Mouse (Mus musculus): Measurements from ENCODE around the gene Lztr1. TPM values are rescaled to one million over a fixed set of nuclear protein-coding genes. Genes with fewer than 3 reads are reported as not detected.
"Not testable (repeated sequence)": the region's sequence is repeated elsewhere in the genome, so short reads cannot be mapped to it uniquely, and the experiment has no call there.

Lztr1 gene
- total RNA-seq, 2 experiments from 2014 or later: 58.7 to 64.6 TPM

DNA sequence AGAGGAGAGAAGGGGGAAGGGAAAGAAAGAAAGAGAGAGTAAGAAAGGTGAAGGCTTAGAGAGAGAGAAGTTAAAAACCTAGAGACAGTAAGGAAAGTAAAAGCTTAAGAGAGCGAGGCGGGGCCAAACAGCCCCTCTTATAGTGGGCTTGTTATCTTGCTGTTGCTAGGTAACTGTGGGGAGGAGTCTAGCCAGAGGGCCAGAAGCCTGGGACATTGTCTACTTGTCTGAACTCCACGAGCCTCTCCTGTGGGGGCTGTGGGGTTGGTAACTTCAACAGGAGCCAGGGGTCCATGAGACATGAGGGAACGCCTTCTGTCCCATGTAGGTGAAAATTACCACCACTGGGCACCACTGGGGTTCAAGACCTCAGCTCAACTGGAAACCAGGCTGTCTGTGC lies 46.2 kb downstream of the Lztr1 start:
- not testable (repeated sequence) for DNase-seq (ENCODE audit: low spot score in 2 of 2)

DNA sequence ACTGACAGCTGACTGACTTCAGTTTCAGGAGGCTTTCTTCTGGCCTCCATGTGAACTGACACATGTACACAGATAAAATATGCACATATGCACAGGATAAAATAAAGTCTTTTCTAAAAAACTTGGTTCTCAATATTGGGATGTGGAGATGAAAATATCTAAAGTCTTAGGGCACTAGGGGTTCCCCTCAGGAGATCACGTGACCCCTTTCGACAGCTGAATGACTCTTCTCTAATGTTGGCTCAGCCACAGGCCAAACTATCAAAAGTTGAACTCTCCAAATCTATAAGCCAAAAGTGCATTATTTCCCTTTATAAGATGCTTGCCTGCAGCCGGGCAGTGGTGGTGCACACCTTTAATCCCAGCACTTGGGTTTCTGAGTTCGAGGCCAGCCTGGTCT lies 47.7 kb downstream of the Lztr1 start:
- DNase-seq (ENCODE audit: low spot score in 2 of 2): no peak

DNA sequence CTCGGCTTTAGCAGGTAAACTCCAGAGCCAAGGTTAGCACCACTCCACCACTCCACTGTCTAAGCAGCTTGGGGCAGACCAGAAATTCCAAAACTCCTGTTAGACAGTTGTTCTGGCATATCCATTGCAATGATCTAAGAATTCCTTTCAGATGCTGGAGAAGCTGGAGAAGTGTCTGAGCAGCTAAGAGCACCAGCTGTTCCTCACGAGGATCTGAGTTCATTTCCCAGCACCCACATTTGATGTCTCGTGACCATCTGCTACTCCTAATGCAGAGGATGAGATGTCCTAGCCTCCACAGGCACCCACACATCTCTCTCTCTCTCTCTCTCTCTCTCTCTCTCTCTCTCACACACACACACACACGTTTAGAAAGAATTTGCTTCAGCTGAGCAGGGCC lies 48.4 kb downstream of the Lztr1 start:
- DNase-seq (ENCODE audit: low spot score in 2 of 2): no peak

DNA sequence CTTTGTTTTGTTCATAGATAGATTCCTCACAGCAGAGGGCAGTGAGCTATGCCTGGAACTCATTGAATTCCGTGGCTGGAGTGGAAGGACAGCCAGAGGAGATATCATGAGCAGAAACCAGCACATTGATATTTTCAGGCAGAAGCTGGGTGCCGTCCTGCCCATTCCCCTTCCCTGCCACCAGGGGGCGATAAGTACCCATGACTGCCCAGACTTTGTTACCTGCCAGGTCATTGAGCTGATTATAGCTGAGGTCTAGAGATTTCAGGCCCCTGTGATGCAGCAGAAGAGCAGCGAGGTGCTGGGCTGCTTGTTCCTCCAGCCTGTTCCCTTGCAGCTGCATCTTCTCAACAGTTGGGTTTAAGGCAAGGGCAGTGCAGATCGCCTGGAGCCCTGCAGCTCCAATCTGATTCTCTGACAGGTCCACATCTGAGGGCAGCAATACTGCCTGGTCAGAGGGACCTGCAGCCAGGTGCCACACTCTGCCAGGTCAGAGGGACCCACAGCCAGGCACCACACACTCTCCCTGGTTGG lies 49.5 kb downstream of the Lztr1 start:
- DNase-seq (ENCODE audit: low spot score in 2 of 2): peak; percentile 74 to 76

DNA sequence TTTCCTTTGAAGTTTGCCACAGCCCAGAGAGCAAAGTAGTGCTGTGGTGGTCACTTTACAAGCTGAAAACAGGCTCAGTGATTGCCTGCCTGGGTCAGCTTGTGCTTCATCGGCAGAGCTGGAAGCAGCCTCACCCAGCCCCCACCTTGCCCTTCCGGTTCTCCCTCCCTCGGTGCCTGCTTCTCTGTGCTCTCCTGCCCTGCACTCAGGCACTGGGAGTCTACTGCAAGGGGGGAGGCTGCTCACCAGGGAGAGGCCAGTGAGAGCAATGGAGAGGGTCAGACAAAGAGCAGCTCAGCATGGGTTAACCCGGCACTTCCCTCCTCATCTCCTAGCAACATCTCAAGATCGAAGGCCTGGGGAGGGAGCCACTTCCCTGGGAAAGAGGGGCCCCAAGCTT lies 50.3 kb downstream of the Lztr1 start:
- DNase-seq (ENCODE audit: low spot score in 2 of 2): no peak

DNA sequence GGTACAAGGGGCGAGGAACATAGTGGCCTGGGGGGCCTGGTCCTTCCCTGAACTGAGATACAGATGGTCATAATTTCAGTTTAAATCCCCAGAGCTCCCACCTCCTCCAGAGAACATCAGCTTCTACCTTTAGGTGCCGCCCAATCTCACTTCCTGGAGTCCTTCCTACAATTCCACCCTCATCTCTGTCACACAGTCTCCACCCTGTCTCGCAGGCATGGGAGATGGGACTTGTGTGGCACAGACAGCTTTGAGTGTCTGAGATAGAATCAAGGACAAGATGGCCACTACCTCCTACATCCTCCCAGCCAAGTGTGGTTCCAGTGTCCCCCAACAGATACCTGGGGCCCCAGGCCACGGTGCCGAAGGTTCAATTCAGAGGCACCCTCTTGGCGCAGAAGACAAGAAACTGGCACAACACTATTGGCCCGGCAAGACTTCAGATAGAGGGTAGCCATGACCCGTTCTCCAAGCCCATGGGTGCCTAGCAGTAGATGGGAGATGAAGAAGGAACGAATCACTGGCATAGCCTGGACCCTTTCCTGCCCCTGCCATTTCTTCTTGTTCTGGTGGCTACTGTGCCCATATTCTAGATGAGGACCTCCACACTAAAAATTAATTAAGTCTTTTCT lies 51.0 kb downstream of the Lztr1 start:
- no peak for DNase-seq (ENCODE audit: low spot score in 2 of 2)

DNA sequence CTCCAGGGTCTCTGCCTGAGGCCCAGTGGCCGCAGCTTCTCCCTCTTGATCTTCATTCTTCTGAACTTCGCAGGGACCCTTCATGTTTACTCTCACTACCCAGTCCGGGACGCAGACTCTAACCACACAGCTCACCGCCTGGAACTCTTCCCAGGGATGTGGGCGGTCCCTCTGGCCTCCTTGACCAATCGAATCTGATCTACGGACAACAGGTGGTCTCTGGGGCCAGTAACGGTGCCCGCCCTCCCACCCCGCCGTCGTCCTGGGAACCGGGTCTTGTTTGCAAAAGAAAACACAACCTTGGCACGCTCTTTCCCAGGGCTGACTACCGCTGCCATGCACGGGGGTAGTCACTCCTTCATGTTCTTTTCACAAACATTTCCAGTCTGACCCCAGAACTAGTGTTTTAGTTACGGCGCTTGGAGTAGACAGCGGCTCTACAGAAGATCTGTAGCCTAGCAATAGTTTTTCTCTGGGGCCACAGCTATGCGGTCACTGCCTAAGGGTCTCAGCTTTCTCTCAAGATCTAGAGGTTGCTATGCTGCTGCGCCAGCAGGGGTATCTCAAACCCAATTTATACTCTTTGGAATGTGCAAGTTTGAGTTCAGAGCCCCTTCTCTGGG lies 52.8 kb downstream of the Lztr1 start, which contains the start of gene Lrrc74b:
TSS of gene Lrrc74b (minus strand) at position 120 of the 623 bp plus-strand sequence.
- peak in 1 of 2 experiments; percentile 23 for DNase-seq (ENCODE audit: low spot score in 2 of 2)

DNA sequence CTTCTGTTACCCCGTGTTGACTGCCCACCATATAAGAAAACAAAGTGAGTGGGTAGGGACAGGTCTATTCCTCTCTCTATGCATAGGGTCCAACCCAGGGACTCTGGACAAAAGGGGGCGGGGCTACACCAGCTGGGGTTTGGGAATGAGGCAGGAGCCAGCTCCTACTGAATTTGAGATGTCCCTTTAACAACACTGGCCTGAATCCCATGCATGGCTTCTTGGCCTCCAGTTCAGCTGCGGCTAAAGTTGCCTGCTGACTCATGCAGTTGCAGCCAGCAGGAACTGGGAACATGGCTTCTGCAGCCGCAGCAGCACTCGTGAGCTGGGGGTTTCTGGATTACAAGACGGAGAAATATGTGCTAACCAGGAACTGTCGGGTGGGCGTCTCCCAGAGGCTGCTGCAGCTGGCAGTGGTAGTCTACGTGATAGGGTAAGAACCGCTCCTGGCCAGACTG lies 53.3 kb downstream of the Lztr1 start, which contains the start of gene P2rx6:
TSS of gene P2rx6 (plus strand) at position 135 of the 458 bp plus-strand sequence.
- peak in 1 of 2 experiments; percentile 19 for DNase-seq (ENCODE audit: low spot score in 2 of 2)

DNA sequence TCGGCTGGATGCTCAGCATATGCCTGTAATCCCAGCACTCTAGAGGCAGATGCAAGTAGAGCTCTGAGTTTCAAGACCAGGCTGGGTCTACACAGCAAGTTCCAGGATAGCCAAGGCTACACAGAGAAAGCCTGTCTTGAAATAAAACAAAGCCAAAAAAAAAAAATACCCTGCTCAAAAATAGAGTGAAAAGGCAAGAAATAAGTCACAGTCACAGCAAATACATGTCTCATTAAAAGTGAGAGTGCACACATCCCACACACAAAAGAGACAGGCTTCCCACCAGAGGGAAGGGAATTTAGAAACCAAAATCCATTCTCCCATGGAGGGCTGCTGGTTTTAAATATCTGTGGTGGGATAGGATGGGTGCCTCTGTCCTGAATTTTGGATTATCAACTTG lies 55.1 kb downstream of the Lztr1 start:
- no peak for DNase-seq (ENCODE audit: low spot score in 2 of 2)

DNA sequence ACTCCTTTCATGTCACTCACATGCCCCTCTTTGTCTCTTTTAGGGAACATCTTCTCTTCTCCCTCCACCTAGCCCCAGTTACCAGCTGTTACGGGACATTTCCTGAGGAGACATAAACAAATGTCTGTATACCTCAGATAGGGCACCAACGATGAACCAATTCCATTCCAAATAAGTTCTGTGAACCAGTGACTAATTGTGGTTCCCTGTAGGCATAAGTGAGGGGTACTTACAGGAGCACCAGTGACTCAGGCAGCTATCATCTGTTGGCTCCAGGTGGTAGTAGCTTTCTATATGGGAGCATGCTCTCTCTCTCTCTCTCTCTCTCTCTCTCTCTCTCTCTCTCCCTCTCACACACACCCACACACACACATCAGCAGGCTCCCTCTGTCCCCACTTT lies 55.7 kb downstream of the Lztr1 start:
- no peak for DNase-seq (ENCODE audit: low spot score in 2 of 2)

DNA sequence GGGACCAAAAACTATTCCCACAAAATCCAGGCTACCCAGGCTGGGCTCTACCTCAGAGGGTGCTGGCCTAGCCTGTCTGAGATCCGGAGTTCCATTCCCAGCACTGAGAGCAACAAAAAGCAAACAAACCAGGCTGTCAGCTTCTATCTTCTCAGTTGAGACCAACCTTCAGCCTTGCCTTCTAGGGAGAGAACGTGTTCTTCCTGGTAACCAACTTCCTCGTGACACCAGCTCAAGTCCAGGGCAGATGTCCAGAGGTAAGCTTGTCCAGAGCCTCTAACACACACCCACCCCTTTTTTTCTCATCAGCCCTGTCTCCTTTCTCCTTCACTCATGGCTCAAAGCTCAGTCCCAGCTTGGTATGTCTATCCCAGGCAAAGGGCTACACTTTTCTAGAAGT lies 56.3 kb downstream of the Lztr1 start:
- no peak for DNase-seq (ENCODE audit: low spot score in 2 of 2)

DNA sequence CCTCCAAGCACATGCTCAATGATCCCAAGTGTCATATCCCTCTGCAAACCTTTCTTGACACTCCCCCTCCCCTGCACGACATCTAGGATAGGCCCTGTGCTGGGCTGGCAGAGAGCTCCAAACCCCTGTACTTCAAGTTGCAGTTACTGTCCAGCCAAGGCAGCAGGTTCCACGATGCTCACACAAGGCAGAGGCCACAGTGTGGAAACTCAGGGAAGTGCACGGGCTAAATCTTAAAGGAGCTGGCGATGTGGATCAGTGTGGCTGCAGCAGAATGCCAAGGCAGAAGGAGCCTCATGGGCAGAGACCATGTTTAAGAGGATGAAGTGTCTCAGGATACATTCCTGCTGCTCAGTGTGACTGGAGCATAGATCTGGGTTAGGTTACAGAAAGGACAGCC lies 57.7 kb downstream of the Lztr1 start:
- DNase-seq (ENCODE audit: low spot score in 2 of 2): no peak

Other genes starting within 250 kb of the Lztr1 start
- gene Tmem191c, start 232.6 kb upstream of the Lztr1 start, total RNA-seq (2021): 10 to 100 TPM in 1 of 2 experiments, 1 to 10 TPM in 1; 8.1 to 16.6 TPM
- gene Serpind1, start 177.3 kb upstream of the Lztr1 start, total RNA-seq (2021): under 1 TPM; 0.29 to 0.30 TPM
- 10 to 100 TPM; 27.7 to 29.3 TPM for gene Snap29, start 102.7 kb upstream of the Lztr1 start, total RNA-seq (2021)
- gene Pi4ka, start 102.4 kb upstream of the Lztr1 start, total RNA-seq (2021): 100 to 1,000 TPM in 1 of 2 experiments, 10 to 100 TPM in 1; 95.5 to 105 TPM
- 10 to 100 TPM; 38.3 to 39.2 TPM for gene Crkl, start 56.7 kb upstream of the Lztr1 start, total RNA-seq (2021)
- gene Aifm3, start 19.1 kb upstream of the Lztr1 start, total RNA-seq (2021): 10 to 100 TPM in 1 of 2 experiments, 1 to 10 TPM in 1; 7.3 to 11.7 TPM
- 10 to 100 TPM; 35.1 to 38.5 TPM for gene Thap7, start 22.4 kb downstream of the Lztr1 start, total RNA-seq (2021)
- not detected for gene Lrrc74b, start 52.6 kb downstream of the Lztr1 start, total RNA-seq (2021)
- 1 to 10 TPM; 1.8 to 2.8 TPM for gene P2rx6, start 53.2 kb downstream of the Lztr1 start, total RNA-seq (2021)
- 10 to 100 TPM in 1 of 2 experiments, 1 to 10 TPM in 1; 8.7 to 14.2 TPM for gene Slc7a4, start 74.5 kb downstream of the Lztr1 start, total RNA-seq (2021)
- gene Smpd4, start 110.7 kb downstream of the Lztr1 start, total RNA-seq (2021): 10 to 100 TPM; 29.9 to 30.2 TPM
- 1 to 10 TPM; 1.2 to 1.8 TPM for gene Ccdc74a, start 137.8 kb downstream of the Lztr1 start, total RNA-seq (2021)
- 10 to 100 TPM; 57.1 to 58.2 TPM for gene Med15, start 224.2 kb downstream of the Lztr1 start, total RNA-seq (2021)

Data from adrenal gland, adult 18-20 months (tissue).